Mouse (Mus musculus) sigmoid colon, adult 10 weeks (tissue): ENCODE results near the gene Mrpl2. TPM values are rescaled to one million over a fixed set of nuclear protein-coding genes. Genes with fewer than 3 reads are reported as not detected.

Experiments
- polyA plus RNA-seq: library from polyadenylated mRNA; stranded (reverse); fragments of 350-450 nt; fragmentation: Illumina TruSeq; extraction: RNeasy Lipid Tissue Mini Kit (QIAGEN cat#74804); gene quantifications from one replicate; pipeline ENCODE4 v1.2.3, GENCODE M21; 2014; ENCODE audit warnings: low read depth, low replicate concordance

Mrpl2 gene
- polyA plus RNA-seq = 0.95 TPM

GRCm38 (mm10) chr17:46645561-46646321 is at the start of gene Mrpl2, which contains the start of gene Klc4:
TSS of gene Mrpl2 (plus strand) at chr17:46646229.
TSS of gene Klc4 (minus strand) at chr17:46646022.

GRCm38 (mm10) chr17:46628791-46629684 is 17.0 kb upstream of the Mrpl2 start, which contains the start of gene Ptk7:
TSS of gene Ptk7 (minus strand) at chr17:46629504.

GRCm38 (mm10) chr17:46650232-46651031 is 4.4 kb downstream of the Mrpl2 start, which contains the start of gene Cul7:
TSS of gene Cul7 (plus strand) at chr17:46650337.

GRCm38 (mm10) chr17:46673850-46674529 is 28.0 kb downstream of the Mrpl2 start, which contains the start of gene Rrp36:
TSS of gene Rrp36 (minus strand) at chr17:46674352.

GRCm38 (mm10) chr17:46678416-46678815 is 32.4 kb downstream of the Mrpl2 start, which contains the start of gene Mea1:
TSS of gene Mea1 (plus strand) at chr17:46678793.

GRCm38 (mm10) chr17:46680760-46681373 is 34.8 kb downstream of the Mrpl2 start, which contains the start of gene Klhdc3:
TSS of gene Klhdc3 (minus strand) at chr17:46680914.

Other genes starting within 250 kb of the Mrpl2 start
- gene Crip3, start 217.3 kb upstream of the Mrpl2 start, polyA plus RNA-seq = not detected
- not detected for gene Slc22a7, start 207.8 kb upstream of the Mrpl2 start, polyA plus RNA-seq
- 0.09 TPM for gene Ttbk1, start 158.6 kb upstream of the Mrpl2 start, polyA plus RNA-seq
- gene Dnph1, start 149.5 kb upstream of the Mrpl2 start, polyA plus RNA-seq = 1.1 TPM
- 0.44 TPM for gene Cul9, start 99.8 kb upstream of the Mrpl2 start, polyA plus RNA-seq
- 0.22 TPM for gene Srf, start 90.1 kb upstream of the Mrpl2 start, polyA plus RNA-seq
- not detected for gene Ptk7, start 16.7 kb upstream of the Mrpl2 start, polyA plus RNA-seq
- gene Klc4, start 207 bp upstream of the Mrpl2 start, polyA plus RNA-seq = 0.41 TPM
- gene Cul7, start 4.1 kb downstream of the Mrpl2 start, polyA plus RNA-seq = 0.19 TPM
- 3.3 TPM for gene Rrp36, start 28.1 kb downstream of the Mrpl2 start, polyA plus RNA-seq
- gene Mea1, start 32.6 kb downstream of the Mrpl2 start, polyA plus RNA-seq = 4.2 TPM
- 5.9 TPM for gene Klhdc3, start 34.7 kb downstream of the Mrpl2 start, polyA plus RNA-seq
- gene Ppp2r5d, start 58.9 kb downstream of the Mrpl2 start, polyA plus RNA-seq = 8.6 TPM
- gene Pex6, start 65.2 kb downstream of the Mrpl2 start, polyA plus RNA-seq = 0.50 TPM
- not detected for gene Gnmt, start 82.9 kb downstream of the Mrpl2 start, polyA plus RNA-seq
- gene Cnpy3, start 106.0 kb downstream of the Mrpl2 start, polyA plus RNA-seq = 3.1 TPM
- not detected for gene Ptcra, start 117.5 kb downstream of the Mrpl2 start, polyA plus RNA-seq
- gene 2310039H08Rik, start 126.4 kb downstream of the Mrpl2 start, polyA plus RNA-seq = 13.0 TPM
- gene Rpl7l1, start 136.4 kb downstream of the Mrpl2 start, polyA plus RNA-seq = 25.2 TPM
- 11.0 TPM for gene Bicral, start 212.3 kb downstream of the Mrpl2 start, polyA plus RNA-seq
- 0.66 TPM for gene Tbcc, start 244.5 kb downstream of the Mrpl2 start, polyA plus RNA-seq